Mouse (Mus musculus): ENCODE data around the gene Ptgfrn. TPM values are rescaled to one million over a fixed set of nuclear protein-coding genes. Genes with fewer than 3 reads are reported as not detected.

Ptgfrn gene
- polyA plus RNA-seq, 1 experiment from 2014 or later = 0.17 TPM

- Histone ChIP-seq H3K27ac (ENCODE audit: low read length) (no peak overlapping the region), H3K4me1 (ENCODE audit: control insufficient read depth, low read depth, low read length) (no peaks in the 10 kb centered on the region; the same call in 1 of the 2 replicates), H3K4me2 (ENCODE audit: low read depth, low read length) (no peak overlapping the region), H3K4me3 (ENCODE audit: low read depth, low read length) (no peak overlapping the region), H3K36me3 (ENCODE audit: control insufficient read depth, insufficient read depth) (no peaks in the 10 kb centered on the region), H3K9ac (ENCODE audit: low read depth, low read length) (no peak overlapping the region), H3K9me3 (replicated peaks; ENCODE audit: control insufficient read depth, low read length) (no peaks in the 10 kb centered on the region), H3K27me3 (ENCODE audit: control insufficient read depth, insufficient read depth, low read depth, low read length) (no peaks in the 10 kb centered on the region)
- no peak for ATAC-seq (ENCODE audit: low read depth)
- WGBS (ENCODE audit: insufficient replicate concordance) = 62% methylated on average over 2 of the region's 2 CpGs
Observed at GRCm38 (mm10) chr3:101127766-101128165, 17.7 kb upstream of the Ptgfrn start.

GRCm38 (mm10) chr3:101124716-101125115 is 14.6 kb upstream of the Ptgfrn start:
- Histone ChIP-seq H3K27me3 (ENCODE audit: control insufficient read depth, insufficient read depth, low read depth, low read length) (no peaks in the 10 kb centered on the region), H3K9me3 (replicated peaks; ENCODE audit: control insufficient read depth, low read length) (no peaks in the 10 kb centered on the region), H3K4me1 (ENCODE audit: control insufficient read depth, low read depth, low read length) (no peaks in the 10 kb centered on the region), H3K27ac (ENCODE audit: low read length) (no peak overlapping the region), H3K4me2 (ENCODE audit: low read depth, low read length) (no peak overlapping the region), H3K4me3 (ENCODE audit: low read depth, low read length) (no peak overlapping the region), H3K9ac (ENCODE audit: low read depth, low read length) (no peak overlapping the region), H3K36me3 (ENCODE audit: control insufficient read depth, insufficient read depth) (no peaks in the 10 kb centered on the region)
- WGBS (ENCODE audit: insufficient replicate concordance) = 76% methylated on average over 5 of the region's 5 CpGs
- ATAC-seq (ENCODE audit: low read depth) = no peak

DNA sequence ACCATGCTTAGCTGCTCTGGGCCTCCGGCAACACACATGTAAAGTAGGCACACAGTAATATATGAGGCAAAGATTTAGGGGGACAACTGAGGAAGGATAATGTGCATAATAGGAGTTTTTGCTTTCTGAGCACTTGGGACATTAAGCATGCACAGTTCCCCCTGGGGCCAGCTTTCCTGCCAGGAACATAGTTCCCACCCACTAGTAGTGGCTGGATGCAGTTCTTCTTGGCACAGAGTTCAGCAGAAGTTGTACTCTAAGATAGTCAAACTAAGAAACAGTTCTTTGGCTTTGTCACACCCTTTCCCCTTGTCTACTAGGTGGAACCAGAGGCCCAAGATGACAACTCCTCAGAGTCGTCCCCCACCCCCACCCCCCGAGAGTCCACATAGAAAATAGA is 12.4 kb upstream of the Ptgfrn start:
- Histone ChIP-seq H3K9me3 (replicated peaks; ENCODE audit: control insufficient read depth, low read length) (no peaks in the 10 kb centered on the region), H3K27me3 (ENCODE audit: control insufficient read depth, insufficient read depth, low read depth, low read length) (no peaks in the 10 kb centered on the region), H3K36me3 (ENCODE audit: control insufficient read depth, insufficient read depth) (no peaks in the 10 kb centered on the region), H3K27ac (ENCODE audit: low read length) (no peak overlapping the region), H3K9ac (ENCODE audit: low read depth, low read length) (no peak overlapping the region), H3K4me3 (ENCODE audit: low read depth, low read length) (no peak overlapping the region), H3K4me2 (ENCODE audit: low read depth, low read length) (no peak overlapping the region), H3K4me1 (ENCODE audit: control insufficient read depth, low read depth, low read length) (no peaks in the 10 kb centered on the region)
- ATAC-seq (ENCODE audit: low read depth) = no peak
- 56% methylated on average over 3 of the region's 3 CpGs for WGBS (ENCODE audit: insufficient replicate concordance)

DNA sequence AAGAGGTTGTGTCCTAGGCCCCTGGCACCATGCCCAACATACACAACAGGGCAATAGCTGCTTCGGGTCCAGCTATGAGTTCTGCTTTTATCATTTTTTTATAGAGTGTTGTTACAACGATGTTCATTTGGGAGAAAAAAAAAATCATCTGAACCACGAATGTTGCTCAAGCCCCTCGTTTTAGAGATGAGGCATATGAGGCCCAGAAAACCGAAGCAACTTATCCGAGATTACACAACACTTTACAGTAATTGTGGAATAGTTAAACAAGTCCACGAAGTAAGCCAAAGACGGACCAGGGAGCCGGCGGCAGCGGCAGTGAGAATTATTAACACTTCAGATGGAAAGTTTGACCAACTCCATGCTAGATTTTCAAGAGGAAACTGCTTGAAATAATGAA is 7.7 kb upstream of the Ptgfrn start:
- no peaks in the 10 kb centered on the region for H3K4me1 ChIP-seq (ENCODE audit: control insufficient read depth, low read depth, low read length)
- 60% methylated on average over 11 of the region's 11 CpGs for WGBS (ENCODE audit: insufficient replicate concordance)
- no peak overlapping the region for H3K4me2 ChIP-seq (ENCODE audit: low read depth, low read length)
- H3K27ac ChIP-seq (ENCODE audit: low read length) = no peak overlapping the region
- no peak for ATAC-seq (ENCODE audit: low read depth)
- H3K9me3 ChIP-seq (replicated peaks; ENCODE audit: control insufficient read depth, low read length) = no peaks in the 10 kb centered on the region
- H3K4me3 ChIP-seq (ENCODE audit: low read depth, low read length) = no peak overlapping the region
- no peaks in the 10 kb centered on the region for H3K36me3 ChIP-seq (ENCODE audit: control insufficient read depth, insufficient read depth)
- H3K27me3 ChIP-seq (ENCODE audit: control insufficient read depth, insufficient read depth, low read depth, low read length) = no peaks in the 10 kb centered on the region; the same call in 1 of the 2 replicates
- H3K9ac ChIP-seq (ENCODE audit: low read depth, low read length) = no peak overlapping the region

DNA sequence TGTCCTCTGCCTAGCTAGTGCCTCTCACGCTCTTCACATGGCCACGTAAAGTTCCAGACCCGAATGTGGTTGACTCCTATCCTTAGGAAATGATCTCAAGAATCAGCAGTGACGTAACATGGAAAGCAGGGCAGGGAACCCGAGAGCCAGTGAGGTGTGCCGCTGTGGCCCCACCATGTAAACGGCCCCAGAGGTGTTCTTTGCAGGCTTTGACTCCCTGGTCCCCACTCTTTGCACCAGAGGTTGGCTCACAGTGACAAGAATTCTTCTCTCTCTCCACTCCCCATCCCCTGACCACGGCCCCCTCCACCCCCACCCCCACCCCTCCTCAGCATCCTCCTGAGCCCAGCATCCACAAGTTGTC is 7.3 kb upstream of the Ptgfrn start:
- Histone ChIP-seq H3K4me3 (ENCODE audit: low read depth, low read length) (no peak overlapping the region), H3K9me3 (replicated peaks; ENCODE audit: control insufficient read depth, low read length) (no peaks in the 10 kb centered on the region), H3K27me3 (ENCODE audit: control insufficient read depth, insufficient read depth, low read depth, low read length) (no peaks in the 10 kb centered on the region; the same call in 1 of the 2 replicates), H3K27ac (ENCODE audit: low read length) (no peak overlapping the region), H3K36me3 (ENCODE audit: control insufficient read depth, insufficient read depth) (no peaks in the 10 kb centered on the region), H3K4me2 (ENCODE audit: low read depth, low read length) (no peak overlapping the region), H3K4me1 (ENCODE audit: control insufficient read depth, low read depth, low read length) (no peaks in the 10 kb centered on the region), H3K9ac (ENCODE audit: low read depth, low read length) (no peak overlapping the region)
- 66% methylated on average over 8 of the region's 8 CpGs for WGBS (ENCODE audit: insufficient replicate concordance)
- ATAC-seq (ENCODE audit: low read depth) = no peak

GRCm38 (mm10) chr3:101116431-101117385 is 6.6 kb upstream of the Ptgfrn start:
- H3K9ac ChIP-seq (ENCODE audit: low read depth, low read length) = no peak overlapping the region
- 44% methylated on average over 25 of the region's 25 CpGs for WGBS (ENCODE audit: insufficient replicate concordance)
- H3K4me1 ChIP-seq (ENCODE audit: control insufficient read depth, low read depth, low read length) = no peaks in the 10 kb centered on the region
- peaks cover 4% of the 10 kb centered on the region for H3K27me3 ChIP-seq (ENCODE audit: control insufficient read depth, insufficient read depth, low read depth, low read length)
- H3K36me3 ChIP-seq (ENCODE audit: control insufficient read depth, insufficient read depth) = no peaks in the 10 kb centered on the region
- ATAC-seq (ENCODE audit: low read depth) = no peak
- H3K27ac ChIP-seq (ENCODE audit: low read length) = no peak overlapping the region
- no peak overlapping the region for H3K4me3 ChIP-seq (ENCODE audit: low read depth, low read length)
- H3K9me3 ChIP-seq (replicated peaks; ENCODE audit: control insufficient read depth, low read length) = no peaks in the 10 kb centered on the region
- no peak overlapping the region for H3K4me2 ChIP-seq (ENCODE audit: low read depth, low read length)

DNA sequence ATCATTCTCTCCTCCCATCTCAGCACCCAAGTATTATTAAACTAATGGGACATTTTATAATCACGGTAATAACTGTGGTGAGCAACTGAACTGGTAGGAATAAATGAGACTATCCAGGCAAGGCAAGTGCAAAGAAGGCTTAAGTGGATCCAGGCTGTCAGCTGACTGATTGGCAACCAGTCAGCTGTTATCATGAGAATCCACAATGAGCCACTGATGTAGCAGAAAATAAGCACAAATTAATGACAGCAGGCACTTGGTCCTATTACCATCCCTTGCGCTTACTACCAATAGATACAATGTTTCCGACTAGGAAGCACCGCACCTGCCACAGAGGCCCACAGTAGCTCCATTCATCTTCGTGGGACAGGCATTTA is 2.4 kb upstream of the Ptgfrn start:
- Histone ChIP-seq H3K27ac (ENCODE audit: low read length) (no peak overlapping the region), H3K27me3 (ENCODE audit: control insufficient read depth, insufficient read depth, low read depth, low read length) (peaks cover 38% of the 10 kb centered on the region), H3K4me2 (ENCODE audit: low read depth, low read length) (no peak overlapping the region), H3K9ac (ENCODE audit: low read depth, low read length) (no peak overlapping the region), H3K9me3 (replicated peaks; ENCODE audit: control insufficient read depth, low read length) (no peaks in the 10 kb centered on the region), H3K4me3 (ENCODE audit: low read depth, low read length) (no peak overlapping the region), H3K36me3 (ENCODE audit: control insufficient read depth, insufficient read depth) (no peaks in the 10 kb centered on the region), H3K4me1 (ENCODE audit: control insufficient read depth, low read depth, low read length) (no peaks in the 10 kb centered on the region; the same call in none of the 2 replicates)
- ATAC-seq (ENCODE audit: low read depth) = no peak
- 70% methylated on average over 5 of the region's 5 CpGs for WGBS (ENCODE audit: insufficient replicate concordance)

DNA sequence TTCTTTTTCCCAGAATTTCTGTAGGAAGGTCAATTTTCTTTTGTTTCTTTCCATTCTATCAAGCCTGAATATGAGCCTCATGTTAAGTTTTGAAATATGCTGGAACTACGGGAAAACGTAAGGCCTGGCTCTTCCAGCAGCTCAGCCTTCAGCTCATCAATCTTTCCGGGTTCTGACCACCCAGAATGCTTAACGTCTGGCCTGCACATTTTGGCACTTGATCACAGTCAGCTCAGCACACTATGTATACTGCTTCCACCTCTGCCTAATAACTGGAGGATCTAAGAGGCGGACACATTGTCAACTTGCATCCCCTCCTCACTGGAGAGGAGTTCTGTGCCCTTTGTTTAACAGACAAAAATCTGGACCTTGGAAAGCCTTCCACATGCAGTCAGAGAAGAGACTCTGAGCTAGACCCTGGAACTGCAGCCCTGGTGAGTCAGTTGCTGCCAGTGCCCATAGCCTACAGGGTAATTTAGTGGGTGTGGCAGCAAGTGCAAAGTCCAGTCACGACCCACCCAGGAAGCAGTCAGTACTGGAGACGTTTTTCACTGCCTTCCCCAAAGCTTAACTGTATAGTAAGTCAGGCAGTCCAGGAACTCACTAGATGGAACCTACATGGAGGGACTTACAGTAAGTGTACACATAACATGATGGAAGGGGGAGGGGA is 1.9 kb upstream of the Ptgfrn start:
- H3K4me3 ChIP-seq (ENCODE audit: low read depth, low read length) = no peak overlapping the region
- H3K27ac ChIP-seq (ENCODE audit: low read length) = no peak overlapping the region
- H3K36me3 ChIP-seq (ENCODE audit: control insufficient read depth, insufficient read depth) = no peaks in the 10 kb centered on the region
- H3K27me3 ChIP-seq (ENCODE audit: control insufficient read depth, insufficient read depth, low read depth, low read length) = peaks cover 38% of the 10 kb centered on the region
- H3K9ac ChIP-seq (ENCODE audit: low read depth, low read length) = no peak overlapping the region
- WGBS (ENCODE audit: insufficient replicate concordance) = 30% methylated on average over 7 of the region's 7 CpGs
- no peak for ATAC-seq (ENCODE audit: low read depth)
- no peaks in the 10 kb centered on the region for H3K9me3 ChIP-seq (replicated peaks; ENCODE audit: control insufficient read depth, low read length)
- no peaks in the 10 kb centered on the region; the same call in none of the 2 replicates for H3K4me1 ChIP-seq (ENCODE audit: control insufficient read depth, low read depth, low read length)
- no peak overlapping the region for H3K4me2 ChIP-seq (ENCODE audit: low read depth, low read length)

DNA sequence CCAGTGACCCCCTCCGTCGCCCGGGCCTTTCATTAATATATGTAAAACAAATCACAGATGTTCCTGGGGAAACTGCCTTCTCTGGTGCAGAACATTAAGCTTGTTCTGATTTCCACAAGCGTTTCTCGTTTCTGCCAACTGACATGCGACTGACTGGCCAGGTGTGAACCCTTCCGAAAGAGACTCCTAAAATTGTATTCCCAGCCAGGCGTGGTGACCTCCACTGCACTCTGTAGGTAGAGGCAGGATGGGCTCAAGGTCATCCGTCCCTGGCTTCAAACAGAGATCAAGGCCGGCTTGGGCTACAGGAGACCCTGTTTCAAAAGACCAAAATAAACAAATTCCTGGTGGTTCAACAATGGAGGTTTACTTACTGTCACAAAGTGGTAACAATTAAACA is 1.2 kb upstream of the Ptgfrn start:
- Histone ChIP-seq H3K9me3 (replicated peaks; ENCODE audit: control insufficient read depth, low read length) (no peaks in the 10 kb centered on the region), H3K4me3 (ENCODE audit: low read depth, low read length) (no peak overlapping the region), H3K36me3 (ENCODE audit: control insufficient read depth, insufficient read depth) (no peaks in the 10 kb centered on the region), H3K27me3 (ENCODE audit: control insufficient read depth, insufficient read depth, low read depth, low read length) (peaks cover 38% of the 10 kb centered on the region), H3K4me1 (ENCODE audit: control insufficient read depth, low read depth, low read length) (no peaks in the 10 kb centered on the region; the same call in none of the 2 replicates), H3K4me2 (ENCODE audit: low read depth, low read length) (no peak overlapping the region), H3K27ac (ENCODE audit: low read length) (no peak overlapping the region), H3K9ac (ENCODE audit: low read depth, low read length) (no peak overlapping the region)
- no peak for ATAC-seq (ENCODE audit: low read depth)
- 49% methylated on average over 10 of the region's 10 CpGs for whole genome bisulfite sequencing (ENCODE audit: insufficient replicate concordance)

Measured in liver, embryonic 16.5 days (tissue).